Mouse (Mus musculus): Measurements from ENCODE around the gene Cdh18.

DNA sequence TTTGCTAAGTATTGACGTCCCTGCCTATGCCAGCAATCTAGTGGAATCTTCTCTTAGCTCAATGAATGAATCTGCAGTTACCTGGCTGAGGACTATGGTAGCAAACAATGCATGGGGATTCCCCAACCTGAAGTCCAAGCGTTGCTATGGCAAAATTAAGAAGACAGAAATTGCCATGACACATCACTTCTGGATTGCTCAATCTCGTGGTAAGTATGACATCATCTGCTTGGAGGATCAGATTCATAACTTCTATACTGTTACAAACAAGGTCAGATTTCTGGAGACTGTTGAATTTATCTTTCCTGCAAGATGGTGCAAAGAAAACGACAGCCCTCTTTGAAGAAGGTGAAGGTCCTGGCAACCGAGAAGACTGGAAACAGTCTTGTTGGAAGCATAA is 881.2 kb downstream of the Cdh18 start:
- no peak for TF ChIP-seq CTCF (IDR thresholded peaks at IDR 0.05)
- TF ChIP-seq EP300 (IDR thresholded peaks at IDR 0.05): no peak
